Mouse (Mus musculus) forebrain, embryonic 16.5 days (tissue): ENCODE results near the gene Arhgef18. TPM values are rescaled to one million over a fixed set of nuclear protein-coding genes. Genes with fewer than 3 reads are reported as not detected.

Experiments used
- ATAC-seq: fragments of 200-750 bp; cut with Nextera tagmentation; 2 replicates; pipeline ENCODE4 v1.8.0; 2017; ENCODE audit warnings: mild to moderate bottlenecking, moderate library complexity
- H3K27ac ChIP-seq: fragments of 300-500 bp; sonication (generic); 2 replicates; pipeline ENCODE4 v1.5.1; 2014; ENCODE audit warnings: low read length, control low read depth
- H3K27me3 ChIP-seq: fragments of 300-500 bp; sonication (generic); replicated peaks from 2 replicates; pipeline ENCODE4 v1.6.1; 2014; ENCODE audit warnings: low read length; ENCODE audit not compliant: control insufficient read depth, insufficient read depth
- H3K36me3 ChIP-seq: fragments of 300-500 bp; sonication (generic); 2 replicates; pipeline ENCODE4 v1.6.1; 2014; ENCODE audit not compliant: control insufficient read depth, insufficient read depth
- H3K4me1 ChIP-seq: fragments of 300-500 bp; sonication (generic); replicated peaks from 2 replicates; pipeline ENCODE4 v1.6.1; 2014; ENCODE audit warnings: low read length; ENCODE audit not compliant: control insufficient read depth, insufficient read depth
- H3K4me2 ChIP-seq: fragments of 300-500 bp; sonication (generic); 2 replicates; pipeline ENCODE4 v1.6.1; 2014; ENCODE audit warnings: mild to moderate bottlenecking, low read length, control low read depth
- H3K4me3 ChIP-seq: fragments of 300-500 bp; sonication (generic); replicated peaks from 2 replicates; pipeline ENCODE4 v1.5.1; 2014; ENCODE audit warnings: mild to moderate bottlenecking, low read length, control low read depth
- H3K9ac ChIP-seq: fragments of 300-500 bp; sonication (generic); replicated peaks from 2 replicates; pipeline ENCODE4 v1.6.1; 2014; ENCODE audit warnings: low read depth, low read length, control low read depth
- H3K9me3 ChIP-seq: fragments of 300-500 bp; sonication (generic); 2 replicates; pipeline ENCODE4 v1.6.1; 2016; ENCODE audit warnings: low read length; ENCODE audit not compliant: control insufficient read depth
- WGBS: fragments of 180-500 bp; shearing (Covaris S2); extraction: QIAGEN DNeasy Blood & Tissue Kit; methylation state at CpG from one replicate; pipeline ENCODE4 v1.1.7; 2014; 5-methylcytosine and 5-hydroxymethylcytosine counted together
- polyA plus RNA-seq: library from polyadenylated mRNA; unstranded; fragments of >200 nt; fragmentation: Nextera tagmentation; extraction: Ambion mirVana; gene quantifications from 2 replicates; pipeline ENCODE4 v1.2.1, GENCODE M21; 2015

Arhgef18 gene
- polyA plus RNA-seq, 1 experiment from 2014 or later, result 12.9 TPM

DNA sequence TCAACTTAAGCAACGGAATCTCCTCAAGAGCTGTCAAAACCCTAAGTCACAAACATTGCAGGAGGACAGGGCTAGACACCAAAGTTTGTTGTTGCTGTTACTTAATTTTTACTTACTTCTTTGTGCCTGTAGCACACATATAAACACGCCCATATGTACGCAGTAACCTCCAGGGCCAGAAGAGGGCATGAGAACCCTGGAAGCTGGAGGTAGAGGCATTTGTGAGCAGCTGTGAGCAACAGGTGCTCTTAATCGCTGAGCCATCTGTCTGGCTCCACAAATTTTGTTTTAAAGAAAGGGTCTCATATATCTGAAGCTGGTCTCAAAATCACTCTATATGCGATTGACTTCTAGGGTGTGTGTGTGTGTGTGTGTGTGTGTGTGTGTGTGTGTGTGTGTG lies 71.5 kb downstream of the Arhgef18 start:
- no peak for ATAC-seq
- H3K27me3 ChIP-seq, result no peaks in the 10 kb centered on the region

GRCm38 (mm10) chr8:3467006-3467885 lies 74.4 kb downstream of the Arhgef18 start, which contains the start of gene Pex11g:
Pex11g (minus strand) TSS chr8:3467680.
- H3K4me3 ChIP-seq, result peak within 1 kb of the TSS; percentile 49
- 6% methylated on average over 32 of the region's 32 CpGs for WGBS
- peak within 1 kb of the TSS; percentile 66 for H3K4me2 ChIP-seq
- peak within 1 kb of the TSS; percentile 29; the same call in 1 of the 2 replicates for H3K27ac ChIP-seq
- peak within 1 kb of the TSS; percentile 63 for H3K9ac ChIP-seq
- peaks cover 7% of the 10 kb centered on the region; the same call in 1 of the 2 replicates for H3K4me1 ChIP-seq
- ATAC-seq, result peak; percentile 87
- no peaks in the 10 kb centered on the region for H3K9me3 ChIP-seq
- no peaks in the 10 kb centered on the region for H3K36me3 ChIP-seq
- no peaks in the 10 kb centered on the region for H3K27me3 ChIP-seq

More for the DNA sequence above, 71.5 kb downstream of the Arhgef18 start:
- Histone ChIP-seq H3K4me2 (no peak overlapping the region), H3K4me3 (no peak overlapping the region), H3K27ac (no peak overlapping the region), H3K9me3 (no peaks in the 10 kb centered on the region), H3K9ac (no peak overlapping the region), H3K36me3 (no peaks in the 10 kb centered on the region), H3K4me1 (peaks cover 7% of the 10 kb centered on the region; the same call in 1 of the 2 replicates)
- WGBS, result 52% methylated on average over 5 of the region's 5 CpGs

- H3K36me3 ChIP-seq, result no peaks in the 10 kb centered on the region
- peak overlapping the region; percentile 66 for H3K4me2 ChIP-seq
- H3K27ac ChIP-seq, result peak overlapping the region; percentile 29; the same call in 1 of the 2 replicates
- H3K4me3 ChIP-seq, result peak overlapping the region; percentile 49
- no peaks in the 10 kb centered on the region for H3K27me3 ChIP-seq
- H3K9me3 ChIP-seq, result no peaks in the 10 kb centered on the region
- 55% methylated on average over 8 of the region's 9 CpGs for WGBS
- H3K9ac ChIP-seq, result peak overlapping the region; percentile 63
- peak; percentile 14 for ATAC-seq
- peaks cover 7% of the 10 kb centered on the region; the same call in 1 of the 2 replicates for H3K4me1 ChIP-seq
Observed at GRCm38 (mm10) chr8:3467886-3468545, 75.2 kb downstream of the Arhgef18 start.

GRCm38 (mm10) chr8:3468838-3469237 lies 76.0 kb downstream of the Arhgef18 start:
- no peak for ATAC-seq
- Histone ChIP-seq H3K4me2 (no peak overlapping the region), H3K4me1 (peaks cover 7% of the 10 kb centered on the region; the same call in 1 of the 2 replicates), H3K4me3 (no peak overlapping the region), H3K9ac (no peak overlapping the region), H3K9me3 (no peaks in the 10 kb centered on the region), H3K27ac (no peak overlapping the region), H3K36me3 (no peaks in the 10 kb centered on the region), H3K27me3 (no peaks in the 10 kb centered on the region)
- WGBS, result 95% methylated on average over 1 of the region's 1 CpGs

GRCm38 (mm10) chr8:3470562-3470961 lies 77.8 kb downstream of the Arhgef18 start, which contains the start of gene Tex45:
Tex45 (plus strand) TSS chr8:3470862.
- Histone ChIP-seq H3K4me2 (no peak within 1 kb of the TSS), H3K9ac (no peak within 1 kb of the TSS), H3K36me3 (no peaks in the 10 kb centered on the region), H3K4me3 (no peak within 1 kb of the TSS), H3K27ac (no peak within 1 kb of the TSS), H3K27me3 (no peaks in the 10 kb centered on the region), H3K4me1 (peaks cover 7% of the 10 kb centered on the region; the same call in 1 of the 2 replicates), H3K9me3 (no peaks in the 10 kb centered on the region)
- ATAC-seq, result no peak

DNA sequence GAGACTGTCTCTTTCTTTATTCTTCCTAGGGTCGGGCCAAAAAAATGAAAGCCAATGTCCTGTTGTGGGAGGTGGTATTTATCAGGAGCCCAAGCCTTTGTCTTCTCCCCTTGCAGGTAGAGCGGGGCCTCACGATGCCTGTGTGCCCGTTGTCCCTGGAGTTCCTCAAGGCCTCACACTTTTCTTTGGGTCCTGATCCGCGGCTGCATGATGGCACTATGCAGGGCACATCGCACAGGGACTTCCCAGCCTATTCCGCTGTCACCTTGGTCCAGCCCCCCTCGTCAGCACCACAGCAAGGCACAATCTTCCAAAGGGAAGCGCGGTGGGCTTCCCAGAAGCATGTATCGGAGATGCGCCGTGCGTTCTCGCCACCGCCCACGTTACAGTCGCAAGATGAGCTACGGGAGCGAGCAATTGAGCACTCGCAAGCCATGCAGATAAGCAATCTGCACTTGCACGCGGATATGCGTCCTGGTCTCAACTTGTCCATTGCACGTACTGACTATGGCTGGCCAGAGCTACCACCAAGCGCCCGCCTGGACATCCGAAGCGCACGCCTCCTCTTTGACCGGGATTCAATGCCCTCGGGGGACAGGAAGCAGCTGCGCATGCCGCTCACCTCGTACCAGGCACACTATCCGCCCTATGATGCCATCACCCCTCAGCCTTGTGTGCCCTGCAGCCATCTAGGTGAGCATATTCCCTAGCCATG lies 83.1 kb downstream of the Arhgef18 start:
- ATAC-seq, result peak; percentile 64
- no peaks in the 10 kb centered on the region for H3K27me3 ChIP-seq
- no peaks in the 10 kb centered on the region for H3K36me3 ChIP-seq
- no peaks in the 10 kb centered on the region for H3K9me3 ChIP-seq
- peak overlapping the region; percentile 35 for H3K4me3 ChIP-seq
- H3K27ac ChIP-seq, result no peak overlapping the region
- H3K4me1 ChIP-seq, result no peaks in the 10 kb centered on the region
- WGBS, result 30% methylated on average over 37 of the region's 37 CpGs
- H3K9ac ChIP-seq, result peak overlapping the region; percentile 51
- peak overlapping the region; percentile 52 for H3K4me2 ChIP-seq

DNA sequence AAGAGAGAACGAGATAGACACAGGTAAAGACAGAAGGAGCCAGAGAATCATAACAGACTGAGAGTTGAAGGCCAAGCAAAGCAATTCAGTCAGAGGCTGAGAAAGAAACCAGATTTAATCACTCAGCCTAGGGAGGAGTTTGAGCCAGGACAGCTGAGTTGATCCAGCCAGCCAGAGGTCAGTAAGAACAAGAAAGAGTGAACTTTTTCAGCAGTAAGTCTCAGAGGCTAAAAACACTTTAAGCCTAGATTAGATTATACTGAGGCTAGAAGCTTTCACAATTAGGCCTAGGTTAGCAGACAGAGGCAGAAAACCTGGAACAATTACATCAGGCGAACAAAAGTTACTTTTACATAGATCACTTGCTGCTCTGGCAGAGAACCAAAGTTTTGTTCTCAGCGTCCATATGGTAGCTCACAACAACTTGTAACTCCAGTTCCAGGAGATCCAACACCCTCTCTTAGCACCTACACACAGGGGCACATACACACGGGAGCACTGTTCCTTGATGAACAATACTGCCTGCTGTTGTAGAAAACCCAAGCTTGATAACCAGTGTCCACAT lies 87.5 kb downstream of the Arhgef18 start:
- no peak for ATAC-seq
- Histone ChIP-seq H3K27ac (no peak overlapping the region), H3K9ac (no peak overlapping the region), H3K4me2 (no peak overlapping the region), H3K36me3 (no peaks in the 10 kb centered on the region), H3K27me3 (no peaks in the 10 kb centered on the region), H3K4me1 (no peaks in the 10 kb centered on the region), H3K9me3 (no peaks in the 10 kb centered on the region), H3K4me3 (no peak overlapping the region)
- 65% methylated on average over 4 of the region's 4 CpGs for WGBS

DNA sequence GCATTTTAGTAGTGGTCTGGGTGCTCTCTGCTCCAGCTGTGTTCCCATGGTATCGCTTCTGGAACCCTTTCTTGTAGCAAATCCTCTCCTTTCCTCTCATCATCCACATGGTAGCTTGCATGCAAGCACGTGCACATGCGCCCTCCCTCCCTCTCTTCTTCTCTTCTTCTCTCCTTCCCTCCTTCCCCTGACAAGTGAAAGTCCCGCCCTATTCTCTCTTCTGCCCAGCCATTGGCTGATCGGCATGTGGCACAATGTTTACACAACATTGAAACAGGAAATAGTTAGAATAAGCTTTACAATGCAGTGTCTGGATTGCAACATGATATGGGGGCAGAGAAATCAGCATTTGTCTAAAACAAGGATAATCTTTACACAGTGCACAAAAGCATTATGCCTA lies 88.8 kb downstream of the Arhgef18 start:
- Histone ChIP-seq H3K27me3 (no peaks in the 10 kb centered on the region), H3K36me3 (no peaks in the 10 kb centered on the region), H3K4me1 (no peaks in the 10 kb centered on the region), H3K9ac (no peak overlapping the region), H3K4me3 (no peak overlapping the region), H3K4me2 (no peak overlapping the region), H3K9me3 (no peaks in the 10 kb centered on the region), H3K27ac (no peak overlapping the region)
- 69% methylated on average over 5 of the region's 5 CpGs for WGBS
- ATAC-seq, result no peak
